Mouse (Mus musculus): ENCODE data around the gene Tmem184b.

DNA sequence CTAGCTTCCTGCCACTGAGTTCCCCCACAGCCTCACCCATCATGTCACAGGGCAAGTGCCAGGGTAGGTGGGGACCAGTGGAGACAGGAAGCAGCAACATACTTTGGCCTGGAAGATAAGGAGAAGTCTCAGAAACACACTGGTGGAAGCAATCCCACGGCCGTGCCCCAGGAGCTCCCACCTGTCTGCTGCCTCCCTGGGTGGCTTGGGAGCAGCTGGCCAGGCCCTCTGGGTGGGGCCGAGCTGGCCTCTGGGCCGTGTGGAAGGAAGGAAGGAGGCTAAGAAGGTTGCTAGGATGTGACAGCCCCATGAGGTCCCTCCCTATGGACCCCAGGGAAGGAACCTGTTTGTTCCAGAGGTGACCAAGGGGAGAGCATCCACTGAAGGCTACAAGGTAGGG lies 42.3 kb downstream of the Tmem184b start:
- TF ChIP-seq USF1 (IDR thresholded peaks at IDR 0.05; ENCODE audit: low read depth, low read length), result no peak
- TF ChIP-seq CTCF (conservative IDR thresholded peaks at IDR 0.05 in 1 of 2, IDR thresholded peaks at IDR 0.05 in 1 of 2; ENCODE audit: low read depth in 2 of 2, low read length in 2 of 2), result no peak
- no peak for TF ChIP-seq POLR2A (IDR thresholded peaks at IDR 0.05; ENCODE audit: low read depth, low read length)
- no peak for TF ChIP-seq UBTF (IDR thresholded peaks at IDR 0.05; ENCODE audit: low read depth, low read length)
- TF ChIP-seq SMC3 (IDR thresholded peaks at IDR 0.05; ENCODE audit: low read depth, low read length), result no peak
